Mouse (Mus musculus) spleen, postnatal 14 days (tissue): ENCODE measurements around the gene Dusp16.

Experiments
- DNase-seq, 2 experiments: peaks; one replicate each; pipeline ENCODE4 v3.0.0; 2021 to 2022; ENCODE audit warnings: low spot score in 2 of 2

The Dusp16 gene

DNA sequence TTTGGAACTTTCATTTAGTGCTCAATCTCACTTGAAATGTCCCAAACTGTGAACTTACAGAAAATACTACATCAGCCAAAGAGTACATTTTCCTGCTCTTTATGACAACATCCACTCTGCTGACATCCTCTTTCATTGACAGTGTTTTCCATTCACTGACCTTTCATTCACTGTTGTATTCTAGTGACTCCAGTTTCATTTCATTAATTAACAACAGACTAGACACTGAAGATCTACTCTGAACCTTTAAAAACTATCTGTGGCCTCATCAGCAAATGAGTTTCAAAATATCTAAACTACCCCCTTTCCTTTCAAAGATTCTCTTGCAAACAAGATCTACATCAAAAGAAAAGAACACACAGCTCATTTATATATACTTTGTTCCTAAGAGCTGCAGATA lies 48.9 kb downstream of the Dusp16 start:
- no peak for DNase-seq

DNA sequence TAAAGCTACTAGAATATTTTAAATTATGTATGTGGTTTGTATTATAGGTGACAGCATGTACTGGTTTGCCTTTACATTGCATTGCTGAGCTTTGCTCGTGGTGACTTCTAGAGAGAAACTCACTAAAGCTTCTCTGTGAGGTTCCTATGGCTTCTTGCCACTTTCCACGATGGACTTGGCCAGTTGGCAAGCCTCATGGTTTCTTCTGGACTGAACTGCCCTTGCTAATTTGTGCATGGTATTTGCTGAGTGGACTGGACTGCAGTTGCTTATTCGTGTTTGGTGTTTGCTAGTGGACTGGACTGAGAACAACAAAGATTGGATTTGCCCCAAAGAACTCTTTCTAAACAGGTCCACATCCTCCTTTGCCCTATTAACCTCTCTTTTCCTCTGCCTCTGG lies 55.6 kb downstream of the Dusp16 start:
- no peak for DNase-seq

DNA sequence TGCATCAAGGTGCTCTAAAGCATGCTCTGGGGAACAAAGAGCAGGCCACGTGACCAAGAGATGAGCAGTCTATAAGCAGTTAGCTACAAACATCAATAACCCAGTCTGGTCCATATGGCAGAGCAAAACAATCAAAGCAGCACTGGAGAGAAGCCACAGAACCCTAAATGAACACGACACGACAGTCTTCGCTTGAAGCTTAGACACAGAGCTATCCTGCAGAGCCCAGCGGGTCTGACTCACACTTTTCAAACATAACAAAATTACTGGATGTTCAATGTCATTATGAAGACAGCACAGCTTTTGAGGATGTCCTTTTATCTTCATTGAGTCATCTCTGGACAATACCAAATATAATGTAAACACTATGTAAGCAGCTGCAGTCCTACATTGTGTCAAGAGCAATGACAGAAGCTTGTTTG lies 58.6 kb downstream of the Dusp16 start:
- DNase-seq: no peak

DNA sequence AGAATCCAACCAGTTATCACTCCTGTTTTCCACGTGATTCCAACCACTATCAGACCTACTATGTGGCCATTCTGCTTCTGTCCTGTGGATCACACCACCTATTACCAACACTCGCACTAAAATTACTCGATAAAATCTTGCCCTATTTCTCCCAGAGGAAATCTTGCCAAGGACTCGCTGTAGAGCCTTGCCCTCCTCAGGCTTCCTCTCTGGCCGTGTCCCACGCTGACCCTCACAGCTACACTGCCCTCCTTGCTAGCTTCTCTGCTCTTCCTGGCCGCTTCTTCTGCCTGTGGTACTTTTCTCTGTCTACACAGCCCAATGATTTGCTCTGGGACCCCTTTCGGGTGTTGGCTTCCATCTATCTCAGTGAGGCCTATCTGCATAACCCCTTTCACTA lies 59.6 kb downstream of the Dusp16 start:
- no peak for DNase-seq

DNA sequence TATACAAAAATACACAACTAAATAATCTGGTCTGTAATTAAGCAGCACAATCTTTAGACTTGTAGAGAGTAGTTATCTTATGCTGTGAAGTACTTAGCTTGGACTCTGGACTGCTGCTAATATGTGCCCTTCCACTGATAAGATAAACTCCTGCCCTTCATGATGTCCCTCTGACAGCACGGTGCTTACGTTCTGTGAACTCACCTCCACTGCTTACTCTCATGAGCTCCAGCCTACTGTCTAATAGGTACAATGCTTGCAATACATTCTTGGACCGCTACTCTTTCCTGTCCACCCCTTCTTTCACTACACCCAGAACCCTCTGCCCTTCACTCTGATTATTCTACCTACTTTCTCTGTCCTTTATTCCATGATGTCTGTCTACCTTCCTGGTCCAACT lies 61.4 kb downstream of the Dusp16 start:
- no peak for DNase-seq

DNA sequence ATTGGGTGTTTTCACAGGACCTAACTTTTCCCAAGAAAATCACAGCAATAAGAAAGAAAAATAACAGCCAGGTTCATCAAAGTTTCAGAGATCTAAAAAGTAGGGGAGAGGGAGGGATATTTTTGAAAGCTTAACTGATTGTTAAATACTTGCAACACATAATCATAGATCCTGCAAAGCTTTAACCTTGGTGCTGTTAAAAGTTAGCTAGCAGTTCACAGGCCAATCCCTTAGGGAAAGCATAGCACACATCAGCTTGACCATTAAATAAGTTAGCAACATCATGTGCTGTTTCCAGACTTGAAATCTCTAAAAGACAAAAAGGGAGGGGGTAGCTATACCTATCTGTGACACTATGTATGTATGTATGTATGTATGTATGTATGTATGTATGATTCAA lies 67.0 kb downstream of the Dusp16 start:
- DNase-seq: no peak

DNA sequence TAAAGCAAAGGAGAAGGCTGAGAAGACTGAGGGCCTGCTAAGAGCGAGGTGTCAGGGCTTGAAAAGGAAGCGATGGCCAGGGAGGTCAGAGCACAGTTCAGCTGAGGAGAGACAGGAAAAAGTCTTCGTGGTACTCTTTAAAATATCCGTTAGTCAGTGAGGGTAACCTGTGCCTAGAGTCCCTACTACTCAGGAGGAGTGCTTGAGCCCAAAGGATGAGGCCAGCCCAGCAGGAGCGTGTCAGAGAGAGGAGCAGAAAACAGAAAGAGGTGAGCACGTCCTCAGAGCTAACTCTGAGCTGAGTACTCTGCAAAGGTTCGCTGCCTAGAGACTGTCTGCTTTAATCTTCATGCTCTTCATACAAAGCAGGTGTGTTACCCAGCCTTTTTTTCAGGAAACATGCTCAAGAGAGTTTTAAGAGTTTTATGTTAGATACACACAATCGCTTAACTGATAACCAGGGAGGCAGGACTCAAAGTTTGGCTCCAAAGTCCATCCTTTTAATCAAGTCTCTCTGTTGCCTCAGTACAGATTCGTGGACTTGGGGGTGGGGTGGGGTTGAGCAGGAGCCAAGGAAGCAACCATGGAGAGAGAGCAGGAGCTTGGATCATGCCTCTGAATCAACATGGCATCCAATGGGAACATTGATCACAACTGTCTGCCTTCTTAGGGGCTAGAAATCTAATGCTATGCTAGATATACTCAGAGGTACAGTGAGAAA lies 68.4 kb downstream of the Dusp16 start:
- DNase-seq: no peak

DNA sequence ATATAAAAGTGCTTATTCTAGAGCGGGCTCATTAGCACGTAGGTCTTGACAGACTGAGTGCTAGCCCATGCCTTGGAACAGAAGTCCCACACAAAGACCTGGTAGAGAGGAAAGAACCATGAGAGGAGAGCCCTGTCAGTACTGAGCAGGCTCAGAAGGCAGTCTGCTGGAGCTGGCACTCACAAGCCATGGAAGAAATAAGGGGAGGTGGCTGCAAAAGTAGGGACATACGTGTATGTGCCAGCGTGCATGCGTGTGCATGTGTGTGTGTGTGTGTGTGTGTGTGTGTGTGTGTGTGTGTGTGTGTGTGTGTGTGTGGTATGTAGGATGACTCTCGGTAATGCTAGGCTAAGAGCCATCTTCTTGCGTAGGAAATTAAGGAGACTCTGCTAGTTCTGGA lies 69.1 kb downstream of the Dusp16 start:
- DNase-seq: no peak

DNA sequence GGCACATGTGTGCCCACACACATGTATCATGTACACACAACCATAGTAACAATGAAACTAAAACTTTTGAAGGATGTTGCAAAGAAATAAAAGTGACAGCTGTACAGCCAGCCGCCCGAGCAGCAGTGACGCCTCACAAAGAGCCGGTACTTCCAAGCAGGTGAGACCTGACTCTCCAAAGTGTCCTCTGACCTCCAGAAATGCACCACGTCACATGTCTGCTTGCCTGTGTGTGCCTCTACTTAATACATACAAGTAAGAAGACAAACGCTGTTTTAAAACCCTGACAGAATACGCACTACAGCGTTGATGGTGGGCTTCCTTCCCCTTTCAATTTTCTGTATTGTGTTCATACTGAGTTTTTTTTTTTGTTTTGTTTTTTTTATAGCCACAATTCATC lies 69.5 kb downstream of the Dusp16 start:
- no peak for DNase-seq

DNA sequence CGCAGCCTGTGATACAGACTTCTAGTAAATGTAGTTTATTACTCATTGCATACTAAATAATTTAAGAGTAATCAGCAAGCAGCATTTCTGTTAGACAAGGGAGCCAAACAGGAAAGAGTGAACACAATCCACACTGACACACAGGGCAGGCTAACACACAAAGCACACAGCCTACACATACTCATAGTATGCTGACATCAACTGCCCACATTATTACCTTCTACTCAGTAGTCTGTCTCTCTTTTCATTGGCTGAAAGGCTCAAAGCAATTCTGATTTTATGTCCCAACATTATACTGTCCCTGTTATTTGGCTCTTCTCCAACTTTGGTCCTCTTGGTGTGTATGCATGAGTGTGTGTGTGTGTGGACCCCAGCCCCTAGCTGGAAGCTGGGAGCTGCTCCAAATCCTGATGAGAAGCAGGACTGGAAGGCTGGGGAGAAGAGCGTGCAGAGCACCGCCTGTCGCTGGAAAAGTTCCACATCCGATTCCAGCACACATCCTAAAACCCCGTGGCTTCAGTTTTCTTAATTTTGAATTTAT lies 70.6 kb downstream of the Dusp16 start:
- no peak for DNase-seq

DNA sequence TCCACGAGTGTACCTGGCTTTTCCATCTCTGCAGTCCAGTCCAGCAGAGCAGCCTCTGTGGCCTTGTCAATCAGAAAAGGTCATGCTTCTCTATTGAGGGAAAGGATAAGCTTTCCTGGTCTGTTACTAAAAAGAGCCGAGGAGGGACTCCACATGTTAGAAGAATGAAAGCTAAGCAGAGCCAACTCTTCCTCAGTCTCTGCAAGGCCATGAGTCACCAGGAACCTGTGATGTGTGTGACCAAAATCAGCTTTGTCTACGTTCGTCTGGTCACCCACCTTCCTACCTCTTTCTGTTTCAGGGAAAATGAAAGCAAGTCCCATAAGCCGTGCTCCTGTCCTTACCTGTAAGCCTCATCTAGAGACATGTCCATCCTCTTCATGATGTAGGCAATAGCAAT lies 72.3 kb downstream of the Dusp16 start:
- DNase-seq: no peak

DNA sequence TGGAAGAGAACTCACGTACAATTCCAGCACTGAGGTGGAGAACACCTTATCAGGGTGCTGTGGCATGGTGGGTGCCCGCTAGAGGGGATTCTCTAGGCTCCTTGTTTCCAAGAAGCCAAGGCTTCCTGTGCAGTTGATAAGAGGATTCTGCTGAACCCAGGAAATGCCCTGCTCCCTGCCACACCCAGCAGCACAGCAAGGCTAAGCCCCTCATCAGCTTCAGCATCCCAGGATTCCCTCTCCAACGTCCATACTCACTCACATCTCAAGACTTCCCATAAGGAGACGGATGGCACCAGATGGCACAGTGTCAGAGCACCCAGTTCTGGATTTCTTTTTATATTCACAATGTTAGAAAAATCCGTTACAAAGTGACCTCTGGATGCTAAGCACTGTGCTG lies 73.3 kb downstream of the Dusp16 start:
- no peak for DNase-seq

DNA sequence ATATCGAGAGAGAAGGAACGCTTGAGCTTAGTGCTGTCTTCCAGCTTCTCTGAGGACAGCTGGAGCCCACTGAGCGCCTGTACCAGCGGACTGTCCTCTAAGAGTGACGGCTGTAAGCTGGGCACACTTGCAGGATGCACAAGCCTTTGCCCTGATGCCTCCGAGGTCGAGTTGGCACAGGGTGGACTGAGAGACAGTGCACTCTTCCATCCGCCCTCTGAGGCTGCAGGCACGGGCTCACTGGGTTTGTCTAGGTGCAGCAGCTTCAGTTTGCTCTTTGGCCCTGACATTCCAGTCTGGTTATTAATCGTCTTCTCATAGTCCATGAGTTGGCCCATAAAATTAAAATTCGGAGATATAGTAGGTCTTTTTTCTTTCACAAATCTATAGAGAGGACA lies 73.8 kb downstream of the Dusp16 start:
- DNase-seq: no peak

DNA sequence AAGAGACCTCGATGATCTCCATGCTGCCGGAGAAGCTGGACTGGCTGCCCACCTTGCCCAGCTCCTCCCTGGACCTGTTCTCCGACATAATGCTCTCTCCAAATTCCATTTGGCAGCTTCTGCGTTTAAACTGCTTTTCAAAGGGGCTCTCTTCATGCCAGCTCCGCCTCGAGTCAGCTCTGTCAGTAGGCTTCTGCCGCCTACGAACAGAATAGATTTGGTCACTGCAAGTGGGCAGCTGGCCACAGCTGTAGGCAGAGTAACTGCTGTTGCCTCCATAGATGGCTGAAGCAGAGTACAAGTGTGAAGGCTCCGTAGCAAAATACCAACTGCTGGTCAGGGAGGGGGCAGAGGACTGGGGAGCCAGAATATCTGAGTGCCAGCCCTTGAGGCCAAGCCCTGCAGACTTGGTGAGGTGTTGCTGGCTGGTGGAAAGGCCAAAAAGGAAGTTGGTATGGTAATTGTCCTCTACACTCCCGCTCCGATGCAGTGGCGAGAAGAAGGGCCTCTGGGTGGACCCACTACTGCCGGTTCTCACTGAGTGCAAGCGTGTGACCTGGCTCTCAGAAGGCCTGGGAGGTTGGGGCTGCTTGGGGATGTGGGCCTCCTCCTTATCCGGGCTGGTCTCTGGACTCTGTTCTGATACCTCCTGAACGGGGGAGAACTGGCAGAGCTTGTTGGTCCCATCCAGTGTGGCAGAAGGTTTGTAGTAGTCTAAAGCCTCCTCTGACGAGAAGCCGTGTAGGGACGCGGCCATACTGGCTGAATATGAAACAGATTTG lies 74.3 kb downstream of the Dusp16 start:
- no peak for DNase-seq

DNA sequence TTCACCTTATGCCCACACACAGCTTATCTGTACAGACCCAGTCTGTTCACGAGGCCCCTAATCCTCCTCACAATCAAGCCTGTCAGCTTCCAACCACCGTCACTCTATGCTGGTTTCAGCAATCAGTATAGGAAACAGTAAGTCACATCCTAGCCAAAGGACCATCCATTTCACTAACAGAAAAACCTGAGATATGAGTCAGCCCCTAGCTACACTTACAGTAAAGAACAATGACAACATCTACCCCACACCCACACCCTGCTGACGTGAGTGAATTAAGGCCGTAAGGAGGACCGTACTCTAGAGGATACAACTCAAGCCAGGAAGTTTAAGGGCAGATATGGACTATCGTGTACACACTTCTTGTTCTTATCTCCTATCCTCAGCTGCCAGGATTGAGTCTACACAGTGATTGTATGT lies 76.2 kb downstream of the Dusp16 start:
- no peak for DNase-seq

DNA sequence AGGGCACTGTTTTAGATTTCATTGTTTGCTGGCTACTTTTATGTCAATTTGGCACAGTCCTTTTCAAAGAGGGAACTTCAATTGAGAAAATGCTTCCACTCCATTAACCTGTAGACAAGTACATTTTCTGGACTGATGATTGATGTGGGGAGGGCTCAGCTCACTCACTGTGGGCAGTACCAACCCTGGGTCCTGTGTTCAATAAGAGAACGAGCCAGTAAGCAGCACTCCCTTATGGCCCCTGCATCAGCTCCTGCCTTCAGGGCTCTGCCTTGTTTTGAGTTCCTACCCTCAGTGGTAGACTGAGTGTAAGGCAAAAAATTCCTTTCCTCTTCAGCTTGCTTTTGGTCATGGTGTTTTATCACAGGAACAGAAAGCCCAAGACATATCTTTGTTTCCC lies 78.5 kb downstream of the Dusp16 start:
- DNase-seq: no peak

DNA sequence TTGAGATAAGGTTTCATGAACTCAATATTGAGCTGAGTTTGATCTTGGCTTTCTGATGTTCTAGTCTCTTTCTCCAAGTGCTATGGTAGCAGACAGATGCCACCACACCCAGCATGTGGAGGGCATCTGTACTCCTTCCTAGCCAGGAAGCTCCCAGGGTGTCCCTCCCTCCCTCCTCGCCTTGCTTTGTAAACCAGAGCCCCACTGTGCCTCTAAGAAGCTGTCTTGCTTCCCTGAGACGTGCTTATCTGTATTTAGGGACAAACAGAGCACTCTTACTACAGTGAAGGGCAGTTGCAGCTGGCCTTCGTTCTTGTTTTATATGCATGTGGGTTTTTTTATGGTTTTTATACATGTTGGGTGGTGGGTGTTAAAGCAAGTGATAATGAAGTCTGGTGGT lies 79.1 kb downstream of the Dusp16 start:
- no peak for DNase-seq

DNA sequence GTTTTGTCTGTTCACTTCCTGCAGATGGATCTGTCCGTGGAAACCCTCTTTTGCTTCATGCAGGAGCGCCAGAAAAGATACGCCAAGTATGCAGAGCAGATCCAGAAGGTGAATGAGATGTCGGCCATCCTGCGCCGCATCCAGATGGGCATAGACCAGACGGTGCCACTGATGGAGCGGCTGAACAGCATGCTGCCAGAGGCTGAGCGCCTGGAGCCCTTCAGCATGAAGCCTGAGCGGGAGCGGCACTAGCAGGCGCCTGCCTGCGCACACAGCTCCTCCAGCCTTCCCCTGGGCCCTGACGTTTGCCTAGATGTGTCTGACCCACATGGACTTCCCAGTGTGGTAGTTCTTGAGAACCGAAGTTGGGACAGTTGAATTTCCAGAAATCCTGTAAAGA lies 82.4 kb downstream of the Dusp16 start:
- DNase-seq: no peak

DNA sequence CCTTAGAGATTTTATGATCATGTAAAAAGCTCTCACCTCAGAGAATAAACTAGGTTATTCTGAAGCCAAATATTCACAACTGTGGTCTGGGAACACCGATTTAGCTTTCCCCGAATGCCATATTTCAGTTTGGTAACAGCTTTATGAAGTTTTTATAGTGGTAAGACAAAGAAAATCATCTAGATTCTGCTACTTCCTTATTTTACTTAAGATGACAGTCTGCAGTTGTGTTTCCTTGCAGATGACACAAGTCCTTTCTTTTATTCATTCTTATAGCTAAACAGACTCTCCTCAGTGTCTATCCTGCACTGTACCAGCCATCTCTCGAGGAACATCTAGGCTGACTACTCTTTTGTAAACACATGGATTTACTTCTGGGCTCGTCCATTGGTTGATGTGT lies 86.0 kb downstream of the Dusp16 start:
- no peak for DNase-seq

DNA sequence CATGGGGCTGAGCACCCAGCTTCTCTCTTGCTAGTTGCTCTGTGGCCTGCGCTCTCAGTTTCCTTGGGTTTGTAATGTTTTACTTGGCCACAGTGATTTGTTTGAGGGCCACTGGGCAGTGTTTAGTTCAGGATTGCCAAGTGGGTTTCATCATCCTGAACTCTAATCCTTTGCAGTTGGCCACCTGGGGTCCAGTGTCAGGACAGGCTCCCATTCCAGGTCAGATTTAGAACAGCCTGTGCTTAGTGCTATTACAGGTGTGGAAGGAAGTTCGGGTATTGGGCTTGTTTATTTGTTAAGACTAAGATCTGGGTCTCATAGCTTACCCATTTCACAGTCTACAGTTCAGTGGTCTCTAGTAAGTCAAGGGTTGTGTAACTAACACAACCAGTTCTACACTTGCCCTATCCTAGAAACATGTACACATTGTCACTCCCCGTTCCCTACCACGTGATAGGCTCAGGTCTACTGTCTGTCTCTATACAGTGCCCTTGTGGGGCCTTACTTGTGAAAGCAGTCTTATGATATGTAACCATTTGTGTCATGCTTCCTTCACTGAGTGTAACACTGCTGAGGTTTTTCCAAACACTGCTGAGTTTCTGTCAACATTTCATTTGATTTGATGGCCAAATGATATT lies 89.3 kb downstream of the Dusp16 start:
- DNase-seq: no peak

DNA sequence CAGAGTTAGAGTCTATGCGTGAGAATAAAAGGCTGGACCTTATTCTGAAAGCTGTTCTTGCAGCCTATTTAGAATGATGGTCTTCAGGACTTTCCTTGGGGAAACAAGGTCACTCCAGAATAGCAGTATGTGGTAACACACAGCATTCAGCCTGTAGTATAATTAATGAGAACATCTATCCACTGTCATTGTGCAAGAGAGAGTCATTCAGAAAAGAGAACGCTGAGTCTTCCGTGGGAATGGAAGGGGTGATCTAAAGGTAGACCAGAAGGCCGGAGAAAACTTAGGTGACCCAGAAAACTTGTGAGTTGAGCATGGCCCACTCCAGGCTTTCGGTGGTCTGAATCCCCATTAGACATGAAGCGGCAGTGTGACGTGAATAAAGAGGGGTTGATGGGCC lies 90.2 kb downstream of the Dusp16 start:
- no peak for DNase-seq

DNA sequence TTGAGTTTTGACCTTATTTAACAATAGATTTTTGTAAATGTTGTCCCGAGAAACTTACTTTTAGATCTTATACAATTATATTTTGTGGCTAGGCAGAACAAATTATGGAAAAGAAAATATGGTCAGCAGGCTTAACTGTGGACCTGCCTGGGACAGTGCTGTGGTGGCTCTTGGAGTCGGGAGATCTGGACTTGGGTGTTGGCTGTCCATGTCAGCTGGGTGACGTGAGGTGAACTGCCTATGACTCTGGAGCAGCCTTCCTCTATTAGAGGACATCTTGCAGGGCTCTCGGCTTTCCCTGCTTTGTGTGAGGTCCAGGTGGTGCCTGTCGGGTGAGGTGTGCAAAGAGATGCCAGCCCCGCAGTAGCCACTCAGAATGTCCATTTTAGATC lies 91.2 kb downstream of the Dusp16 start:
- DNase-seq: no peak
